Mouse (Mus musculus) thymus, adult 2 months (tissue): Measurements from ENCODE around the gene Cpm.

ENCODE experiments used
- CTCF ChIP-seq: fragments of 200-500 bp; IDR thresholded peaks from 2 replicates; pipeline ENCODE4 v1.5.1; 2012; ENCODE audit warnings: mild to moderate bottlenecking, control low read depth, low read length, moderate library complexity, borderline replicate concordance; ENCODE audit not compliant: control insufficient read depth, poor library complexity, insufficient read depth; ENCODE audit errors: extremely low read depth
- POLR2A ChIP-seq: fragments of 200-500 bp; IDR thresholded peaks from 2 replicates; pipeline ENCODE4 v1.6.1; 2012; ENCODE audit warnings: mild to moderate bottlenecking, low read length, control low read depth, moderate library complexity; ENCODE audit not compliant: control insufficient read depth, poor library complexity, insufficient read depth; ENCODE audit errors: extremely low read depth

GRCm38 (mm10) chr10:117700450-117700849 is 71.2 kb downstream of the Cpm start:
- TF ChIP-seq POLR2A = no peak
- TF ChIP-seq CTCF = no peak
